Mouse (Mus musculus): ENCODE data around the gene Ttn.

The Ttn gene

DNA sequence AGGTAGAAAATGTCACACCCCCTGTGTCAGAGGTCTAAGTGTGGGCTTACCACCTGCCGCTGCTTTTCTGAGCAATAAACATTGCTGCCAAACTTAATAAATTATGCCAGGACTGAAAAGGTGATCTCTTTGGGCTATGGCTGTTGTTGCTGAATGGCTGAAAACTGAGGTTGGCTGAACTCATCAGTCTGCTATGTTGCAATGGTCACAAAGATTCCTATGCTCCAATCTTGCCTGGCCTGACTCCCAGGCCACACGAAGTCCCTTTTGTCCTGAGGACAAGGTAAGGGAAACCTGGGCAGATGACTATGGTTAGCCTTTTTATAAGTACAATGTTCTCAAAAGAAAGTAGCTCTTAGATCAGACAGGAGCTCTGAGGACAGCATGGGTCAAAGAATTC is 16.3 kb downstream of the Ttn start:
- DNase-seq (ENCODE audit: extremely low read depth, low read depth, low spot score), result no peak

DNA sequence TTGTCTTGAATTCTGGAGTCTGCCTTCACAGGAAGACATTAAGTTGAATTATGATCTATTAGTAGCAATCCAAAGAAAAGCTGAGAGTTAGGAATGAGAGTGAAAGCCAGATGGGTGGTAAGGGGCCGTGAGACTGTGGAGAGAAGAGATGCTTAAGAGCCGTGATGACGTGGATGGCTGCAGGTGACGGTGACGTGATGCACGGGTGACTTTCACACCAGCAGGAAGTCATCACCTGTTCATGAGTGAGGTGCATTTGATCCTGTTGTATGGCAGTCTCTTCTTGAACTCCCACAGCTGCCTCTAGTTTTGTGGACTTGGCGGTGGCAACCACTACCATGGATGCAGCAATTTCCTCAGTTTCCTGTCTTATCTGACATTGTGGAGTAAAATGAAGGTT is 16.8 kb downstream of the Ttn start:
- DNase-seq (ENCODE audit: extremely low read depth, low read depth, low spot score), result no peak

DNA sequence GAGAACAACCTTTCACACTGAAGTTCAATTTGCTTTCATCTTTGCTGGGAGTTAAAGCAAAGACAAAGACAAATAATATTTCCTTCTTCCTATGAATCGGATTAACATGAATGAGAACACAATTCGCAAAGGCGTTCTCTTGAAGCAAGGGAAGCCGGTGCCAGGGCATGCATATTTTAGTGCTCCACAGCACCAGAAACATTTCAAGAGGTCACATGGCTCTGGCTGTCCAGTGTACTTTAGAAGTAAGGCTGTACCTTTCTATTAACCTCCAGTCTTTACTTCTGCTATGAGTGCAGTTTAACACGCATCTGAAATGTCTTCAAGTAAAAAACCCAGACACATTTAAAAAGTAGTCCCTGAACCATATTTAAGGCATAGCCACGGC is 20.3 kb downstream of the Ttn start:
- DNase-seq (ENCODE audit: extremely low read depth, low read depth, low spot score), result no peak

DNA sequence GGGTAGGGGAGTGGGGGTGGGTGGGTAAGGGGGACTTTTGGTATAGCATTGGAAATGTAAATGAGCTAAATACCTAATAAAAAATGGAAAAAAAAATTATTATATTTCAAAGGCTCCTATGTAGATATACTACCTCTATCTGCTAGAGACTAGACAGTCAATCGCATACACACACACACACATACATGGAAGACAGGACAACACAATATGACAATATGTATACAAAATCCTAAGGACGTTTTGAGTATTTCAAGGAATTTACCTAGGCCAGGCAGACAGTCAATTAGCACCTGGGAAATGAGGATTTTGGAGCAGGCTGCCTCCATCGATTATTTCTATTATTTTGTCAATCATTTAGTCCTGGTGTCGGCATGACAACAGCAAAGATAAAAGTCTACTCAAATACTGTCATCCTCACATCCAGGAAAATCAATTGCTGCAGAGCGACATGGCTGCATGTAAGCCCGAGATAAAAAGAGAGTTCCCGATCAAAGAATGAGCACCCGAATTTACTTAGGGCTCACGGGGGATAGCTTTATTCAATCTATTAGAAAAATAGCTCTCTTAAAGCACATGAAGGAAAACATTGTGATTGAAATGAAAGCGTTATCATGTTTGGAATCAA is 20.8 kb downstream of the Ttn start:
- DNase-seq (ENCODE audit: extremely low read depth, low read depth, low spot score), result no peak

DNA sequence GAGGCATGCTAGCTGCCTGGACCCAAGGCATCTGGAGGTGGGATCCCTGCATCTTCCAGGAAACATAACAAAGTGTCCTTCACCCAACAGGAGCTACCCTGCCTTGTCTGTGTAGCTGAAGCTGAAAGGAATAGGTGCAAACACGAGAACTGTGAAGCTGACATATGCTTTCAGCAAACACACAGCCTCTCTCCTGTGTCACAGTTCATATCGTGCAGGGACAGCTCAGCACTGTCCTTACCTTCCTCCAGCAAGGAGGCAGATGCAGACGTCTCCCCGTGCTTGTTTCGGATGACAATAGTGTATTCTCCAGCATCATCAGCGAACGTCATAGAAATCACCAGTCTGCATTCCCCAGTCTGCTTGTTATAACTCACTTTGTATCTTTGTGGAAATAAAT is 32.6 kb downstream of the Ttn start:
- DNase-seq (ENCODE audit: extremely low read depth, low read depth, low spot score), result no peak

DNA sequence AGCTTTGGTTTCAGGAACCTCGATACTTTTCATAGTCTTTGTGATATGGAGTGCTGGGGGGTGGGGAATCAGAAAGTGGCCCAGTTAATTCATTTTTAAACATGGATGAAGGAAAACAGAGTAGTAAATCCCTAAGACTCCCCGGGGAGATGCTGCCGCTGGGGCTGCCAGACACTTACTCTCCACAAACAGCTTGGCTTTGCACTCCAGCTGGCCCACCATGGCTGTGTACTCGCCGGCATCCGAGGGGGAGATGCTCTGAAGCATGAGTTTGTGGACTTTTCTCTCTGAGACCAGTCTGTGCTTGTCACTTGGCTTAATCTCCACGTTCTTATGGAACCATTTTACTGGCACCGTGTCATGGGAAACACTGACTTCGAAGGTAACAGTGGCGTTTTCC is 43.8 kb downstream of the Ttn start:
- DNase-seq (ENCODE audit: extremely low read depth, low read depth, low spot score), result no peak

DNA sequence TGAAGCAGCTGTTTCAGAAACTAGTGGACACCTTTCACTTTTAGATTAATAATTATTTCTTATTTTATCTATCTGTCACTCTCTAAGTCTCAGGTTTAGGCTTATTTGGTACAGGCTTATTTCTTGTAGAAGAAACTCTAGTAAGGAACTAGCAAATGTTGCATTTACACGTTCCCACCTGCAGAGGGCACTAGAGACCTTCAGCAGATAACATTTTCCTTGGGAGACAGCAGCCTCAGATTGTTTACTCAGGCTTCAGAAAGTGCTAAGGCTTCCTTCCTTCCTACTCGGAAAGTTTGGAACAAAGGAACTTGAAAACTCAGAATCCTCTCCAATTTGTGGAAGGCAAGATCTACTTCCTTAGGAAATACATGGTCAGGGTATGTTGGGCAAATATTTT is 52.6 kb downstream of the Ttn start:
- no peak for DNase-seq (ENCODE audit: extremely low read depth, low read depth, low spot score)

DNA sequence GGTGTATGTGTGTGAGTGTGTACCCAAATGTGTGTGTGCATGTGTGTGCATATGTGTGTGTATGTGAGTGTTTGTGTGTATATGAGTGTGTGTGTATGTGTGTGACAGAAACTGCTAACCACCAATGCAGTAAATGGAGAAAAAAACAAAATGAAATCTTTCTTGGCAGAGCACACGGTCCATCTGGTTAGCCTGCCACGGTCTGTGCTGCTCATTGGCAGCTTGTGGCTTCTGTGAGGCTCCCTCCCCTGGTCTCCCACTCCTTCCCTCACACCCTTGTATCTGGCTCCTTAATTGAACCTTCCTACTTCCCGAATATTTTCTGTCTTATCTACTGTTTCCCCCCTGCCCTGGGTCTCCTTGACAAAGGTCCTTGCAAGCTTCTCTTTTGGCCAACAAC is 53.5 kb downstream of the Ttn start:
- DNase-seq (ENCODE audit: extremely low read depth, low read depth, low spot score), result no peak

DNA sequence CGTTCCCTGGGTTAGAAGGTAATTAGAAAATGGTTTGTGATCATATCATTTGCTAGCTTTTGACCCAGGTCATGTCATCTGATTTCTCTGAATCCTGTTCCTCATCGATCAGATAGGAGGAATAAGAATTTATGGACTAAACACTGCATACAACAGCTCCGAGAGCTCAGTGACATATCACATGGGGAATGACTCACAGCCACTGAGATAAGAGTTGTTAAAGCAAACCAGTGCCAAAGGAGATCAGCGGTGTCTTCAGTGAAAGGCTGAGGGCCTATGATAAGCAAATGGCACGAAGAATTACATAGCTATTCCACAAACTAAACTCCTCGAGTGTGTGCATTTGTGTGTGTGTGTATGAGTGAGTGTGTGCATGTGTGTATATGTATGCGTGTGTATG is 54.0 kb downstream of the Ttn start:
- no peak for DNase-seq (ENCODE audit: extremely low read depth, low read depth, low spot score)

DNA sequence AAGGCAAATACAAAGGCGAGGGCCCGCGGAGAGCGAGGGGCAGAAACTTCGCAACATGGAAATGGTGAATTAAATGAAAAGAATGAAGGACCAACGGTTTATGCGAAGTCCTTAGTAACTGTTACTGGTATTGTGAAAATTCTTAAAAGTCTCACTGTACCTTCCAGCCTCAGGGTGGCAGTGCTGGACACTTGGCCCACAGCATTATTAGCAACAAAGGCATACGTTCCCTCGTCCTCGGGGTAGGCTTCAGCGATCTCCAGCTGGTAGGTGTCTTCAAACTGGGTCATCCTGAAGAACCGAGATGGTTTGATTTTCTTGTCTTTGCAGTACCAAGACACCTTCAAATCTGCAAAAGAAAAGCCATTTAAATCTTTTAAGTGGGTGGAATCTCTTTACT is 55.4 kb downstream of the Ttn start:
- DNase-seq (ENCODE audit: extremely low read depth, low read depth, low spot score), result no peak

DNA sequence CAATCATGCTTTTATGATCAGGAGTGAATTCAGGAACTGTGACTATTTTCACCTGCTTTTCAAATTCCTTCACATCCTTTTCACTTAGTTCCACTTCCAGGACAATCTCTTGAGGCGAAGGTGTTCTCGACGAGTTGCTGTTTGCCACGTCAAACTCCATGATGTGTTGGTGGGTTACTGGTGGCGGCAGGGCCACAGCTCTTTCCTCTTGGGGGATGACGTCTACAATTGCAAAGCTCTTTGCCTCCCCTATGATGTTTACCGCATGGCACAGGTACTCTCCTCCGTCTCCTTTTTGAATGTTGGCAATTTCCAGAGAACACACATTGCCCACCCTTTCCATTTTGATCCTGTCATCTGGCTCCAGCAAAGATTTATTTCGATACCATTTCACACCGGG is 67.4 kb downstream of the Ttn start:
- no peak for DNase-seq (ENCODE audit: extremely low read depth, low read depth, low spot score)

DNA sequence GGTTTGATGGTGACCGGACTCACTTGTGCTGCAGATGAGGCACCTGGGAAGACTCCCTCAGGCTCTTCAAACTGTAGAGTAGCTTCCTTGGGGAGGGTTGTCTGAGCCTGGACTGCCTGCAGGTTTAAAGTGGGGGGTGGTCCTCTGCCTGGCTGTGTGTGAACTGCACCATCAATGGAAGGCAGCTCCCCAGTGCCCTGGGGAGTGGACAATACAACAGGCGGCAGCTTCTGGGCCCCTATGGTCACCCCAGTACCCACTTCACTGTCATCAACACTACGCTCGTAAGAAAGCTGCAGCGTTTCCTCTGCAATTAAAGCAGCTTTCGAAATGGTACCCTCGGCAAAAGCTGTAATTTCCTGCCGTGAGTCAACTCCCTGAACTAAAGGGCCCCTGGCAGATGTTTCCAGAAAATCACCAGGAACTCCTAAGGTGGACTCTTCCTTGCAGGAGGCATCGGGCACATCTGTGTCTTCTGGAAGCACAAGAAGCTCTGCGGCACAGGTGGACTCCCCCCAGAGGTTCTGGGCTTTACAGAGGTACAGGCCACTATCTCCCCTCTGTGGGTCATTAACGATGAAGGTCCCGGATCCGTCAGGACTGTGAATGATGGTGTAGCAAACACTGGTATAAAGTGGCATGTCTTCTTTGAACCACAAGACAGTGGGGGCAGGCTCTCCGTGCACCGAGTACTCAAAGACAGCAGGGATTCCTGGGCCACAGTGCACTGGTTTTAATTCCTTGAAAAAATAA is 73.5 kb downstream of the Ttn start:
- DNase-seq (ENCODE audit: extremely low read depth, low read depth, low spot score), result no peak

DNA sequence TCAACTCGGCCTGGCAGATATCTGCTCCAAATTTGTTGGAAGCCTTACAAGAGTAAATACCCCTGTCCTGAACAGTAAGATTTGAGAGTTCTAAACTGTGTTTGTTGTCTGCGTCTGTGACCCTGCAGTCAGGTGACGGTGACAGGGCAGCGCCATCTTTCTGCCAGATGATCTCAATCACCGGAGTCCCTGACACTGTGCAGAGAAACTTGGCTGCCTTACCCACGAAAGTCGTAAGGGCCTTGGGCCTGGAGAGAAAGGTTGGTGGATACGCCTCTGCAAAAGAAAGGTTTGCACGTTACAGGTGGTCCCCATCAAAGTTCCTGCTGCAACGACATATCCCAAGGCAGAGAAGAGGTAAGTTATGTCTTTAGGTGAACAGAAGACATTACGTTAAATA is 79.0 kb downstream of the Ttn start:
- DNase-seq (ENCODE audit: extremely low read depth, low read depth, low spot score), result no peak

DNA sequence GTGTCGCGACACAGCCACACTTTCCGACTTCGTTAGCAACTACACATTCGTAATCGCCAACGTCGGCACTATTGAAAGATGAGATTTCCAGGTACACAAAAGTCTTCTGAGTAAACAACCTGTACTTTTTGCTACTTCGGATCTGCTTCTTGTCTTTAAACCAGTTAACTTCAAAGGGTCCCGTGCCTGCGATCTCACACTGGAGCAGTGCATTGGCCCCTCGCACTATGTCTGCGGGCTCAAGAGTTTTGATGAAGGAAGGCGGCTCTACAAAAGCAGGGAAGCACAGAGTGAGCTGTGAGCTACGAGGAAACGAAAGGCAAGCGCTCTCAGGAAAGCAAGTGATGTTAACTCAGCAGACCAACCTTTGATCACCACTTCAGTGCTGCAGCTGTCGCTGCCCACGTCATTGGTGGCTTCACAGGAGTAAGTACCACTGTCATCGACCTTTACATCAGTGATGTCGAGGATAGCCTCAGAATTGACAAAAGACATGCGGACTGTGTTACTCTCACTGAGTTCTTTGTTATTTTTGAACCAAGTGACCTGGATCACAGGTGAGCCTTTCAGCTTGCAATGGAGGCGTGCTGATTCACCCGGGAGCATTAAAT is 80.8 kb downstream of the Ttn start:
- DNase-seq (ENCODE audit: extremely low read depth, low read depth, low spot score), result no peak

DNA sequence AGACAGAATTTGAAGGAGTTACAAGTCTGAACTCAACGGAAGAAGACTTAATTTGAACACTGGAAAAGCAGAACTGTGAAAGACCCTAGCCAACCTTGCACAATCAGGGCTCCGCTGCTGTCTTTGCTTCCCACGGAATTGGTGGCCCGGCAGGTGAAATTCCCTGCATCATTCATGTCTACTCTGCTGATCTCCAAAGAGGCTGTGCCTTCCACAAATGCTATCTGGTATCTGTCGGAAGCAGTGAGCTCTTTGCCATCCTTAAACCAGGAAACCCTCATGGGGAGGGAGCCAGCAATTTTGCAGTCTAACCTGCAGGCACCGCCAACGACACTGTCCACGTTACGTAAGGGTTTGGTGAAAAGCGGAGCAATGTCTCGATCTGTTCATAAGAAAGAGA is 82.5 kb downstream of the Ttn start:
- no peak for DNase-seq (ENCODE audit: extremely low read depth, low read depth, low spot score)

DNA sequence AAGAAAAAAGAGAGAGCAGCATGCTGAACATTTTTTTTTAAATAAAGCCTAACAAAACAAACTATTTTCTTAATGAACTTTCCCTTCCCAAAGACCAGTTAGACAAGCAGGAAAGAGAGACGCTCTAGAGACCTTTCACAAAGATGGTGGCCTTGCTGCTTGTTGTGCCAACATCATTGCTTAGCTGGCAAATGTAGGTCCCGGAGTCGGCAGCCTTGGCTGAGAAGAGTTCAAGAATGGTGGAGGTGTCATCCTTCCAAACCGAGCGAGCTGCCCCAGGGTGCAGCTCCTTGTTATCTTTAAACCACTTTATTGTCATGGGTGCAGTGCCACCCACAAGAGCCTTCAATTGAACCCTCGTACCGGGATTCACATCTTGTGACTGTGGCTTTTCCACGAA is 85.4 kb downstream of the Ttn start:
- no peak for DNase-seq (ENCODE audit: extremely low read depth, low read depth, low spot score)

DNA sequence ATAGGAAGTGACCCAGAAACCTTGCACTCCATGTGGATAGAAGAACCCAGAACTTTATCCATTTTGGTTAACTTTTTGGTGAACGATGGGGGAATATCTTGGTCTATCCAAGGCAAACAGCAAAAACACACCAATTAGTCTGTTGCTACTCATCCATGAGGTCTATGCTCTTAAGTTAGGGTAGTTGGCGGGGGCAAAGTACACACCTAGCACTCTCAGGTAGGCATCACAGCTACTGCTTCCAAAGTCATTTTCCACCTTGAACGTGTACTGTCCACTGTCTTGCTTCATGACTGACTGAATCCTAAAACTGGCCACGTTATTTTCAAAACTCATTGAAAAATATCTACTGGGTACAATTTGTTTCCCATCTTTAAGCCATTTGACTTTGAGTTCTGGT is 87.0 kb downstream of the Ttn start:
- DNase-seq (ENCODE audit: extremely low read depth, low read depth, low spot score), result no peak

DNA sequence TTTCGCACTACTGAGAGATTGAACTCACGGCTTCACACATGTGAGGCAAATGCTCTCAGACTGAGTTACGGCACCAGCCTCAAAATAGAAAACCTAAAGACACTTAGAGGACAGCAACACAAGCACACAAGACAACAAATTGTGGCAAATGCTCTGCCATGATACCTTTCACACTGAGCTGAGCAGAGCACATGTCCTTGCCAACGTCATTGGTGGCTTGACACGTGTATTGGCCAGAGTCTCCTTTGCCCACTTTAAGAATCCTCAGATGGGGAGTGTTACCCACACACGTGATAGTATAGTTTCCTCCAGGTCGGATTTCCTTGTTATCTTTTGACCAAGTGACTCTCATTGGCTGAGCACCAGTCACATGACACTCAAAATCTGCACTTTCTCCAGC is 93.6 kb downstream of the Ttn start:
- no peak for DNase-seq (ENCODE audit: extremely low read depth, low read depth, low spot score)

DNA sequence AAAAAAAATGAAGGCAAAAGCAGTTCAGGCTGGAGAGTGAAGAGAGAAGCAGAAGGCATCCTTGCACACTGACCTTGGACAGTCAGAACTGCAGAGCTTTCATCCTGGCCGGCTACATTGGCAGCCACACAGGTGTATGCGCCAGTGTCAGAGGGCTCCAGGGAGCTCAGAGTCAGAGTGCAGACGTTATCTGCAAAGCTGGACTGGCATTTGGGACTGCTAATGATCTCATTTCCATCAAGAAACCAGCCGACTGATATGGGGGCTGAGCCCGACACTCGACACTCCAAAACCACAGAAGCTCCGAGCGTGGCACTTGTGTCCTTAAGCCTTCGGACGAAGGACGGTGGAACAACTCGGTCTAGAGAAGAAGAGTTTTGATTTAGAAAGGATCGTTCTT is 96.5 kb downstream of the Ttn start:
- DNase-seq (ENCODE audit: extremely low read depth, low read depth, low spot score), result no peak

DNA sequence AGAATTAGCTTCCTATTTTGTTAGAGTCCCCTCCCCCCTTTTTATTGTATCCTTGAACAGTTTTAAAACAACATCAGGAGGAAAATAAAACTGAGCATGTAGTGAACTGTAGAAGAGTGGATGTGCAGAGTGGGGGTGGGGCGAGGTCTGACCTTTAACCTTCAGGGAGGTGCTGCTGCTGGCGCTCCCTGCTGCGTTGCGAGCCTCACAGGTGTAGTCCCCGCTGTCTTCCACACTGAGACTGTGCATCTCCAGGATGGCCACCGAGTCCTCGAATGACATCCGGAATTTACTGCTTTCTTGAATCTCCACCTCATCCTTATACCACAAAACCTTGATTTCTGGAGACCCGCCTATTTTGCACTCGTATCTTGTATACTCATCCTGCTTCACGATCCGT is 100.9 kb downstream of the Ttn start:
- no peak for DNase-seq (ENCODE audit: extremely low read depth, low read depth, low spot score)

DNA sequence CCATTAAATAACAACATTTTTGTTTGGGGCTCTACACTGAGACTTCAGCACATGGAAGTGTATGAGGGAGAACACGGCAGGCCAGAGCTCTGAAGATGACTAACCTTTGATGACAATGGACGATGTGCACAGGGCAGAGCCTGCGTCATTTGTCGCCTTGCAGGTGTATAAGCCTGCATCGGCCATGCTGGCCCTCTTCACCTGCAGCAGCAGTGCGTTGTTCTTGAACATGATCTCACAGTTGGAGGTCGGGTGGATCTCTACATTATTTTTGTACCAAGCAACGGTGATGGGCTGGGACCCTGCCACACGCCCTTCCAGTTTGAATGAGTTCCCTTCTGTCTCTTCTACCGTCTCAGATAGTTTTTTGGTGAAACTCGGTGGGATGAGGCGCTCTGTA is 106.8 kb downstream of the Ttn start:
- no peak for DNase-seq (ENCODE audit: extremely low read depth, low read depth, low spot score)

DNA sequence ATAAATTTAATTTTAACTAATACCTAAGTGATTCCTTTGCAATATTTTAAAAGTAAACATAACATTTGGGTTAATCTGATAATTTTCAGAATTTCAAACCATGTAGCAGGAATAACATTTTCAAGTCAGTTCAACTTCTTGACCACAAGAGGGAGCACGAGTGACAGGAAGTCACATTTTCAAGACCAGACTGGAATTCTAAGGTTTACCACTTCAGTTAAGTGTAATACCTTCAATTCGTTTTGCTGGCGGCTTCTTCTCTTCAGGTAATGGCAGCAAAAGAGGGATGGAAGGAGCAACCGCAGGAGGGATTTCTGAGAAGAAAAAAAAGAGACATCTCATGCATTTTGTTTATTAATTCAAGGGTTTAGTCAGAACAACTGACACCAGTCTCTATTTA is 115.4 kb downstream of the Ttn start:
- no peak for DNase-seq (ENCODE audit: extremely low read depth, low read depth, low spot score)

DNA sequence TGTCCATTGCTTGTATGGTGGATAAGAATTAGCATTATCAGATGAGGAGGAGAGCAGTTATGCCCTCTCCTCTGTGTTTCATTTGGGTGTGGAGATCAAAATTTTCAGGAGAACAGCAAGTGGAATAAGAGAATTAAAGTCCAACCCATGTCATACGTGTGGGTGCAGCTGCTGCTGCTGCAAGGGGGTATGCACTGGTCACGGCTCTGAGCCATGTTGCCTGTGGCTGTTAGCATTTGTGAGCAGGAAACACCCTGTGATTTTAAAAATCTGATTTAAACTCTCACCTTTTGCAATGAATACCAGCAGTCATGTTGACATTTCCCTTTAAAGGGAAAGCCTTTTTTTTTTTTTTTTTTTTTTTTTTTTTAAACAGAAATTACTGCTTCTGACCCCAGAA is 116.8 kb downstream of the Ttn start:
- no peak for DNase-seq (ENCODE audit: extremely low read depth, low read depth, low spot score)
